Mouse (Mus musculus) C2C12 (cell line): Measurements from ENCODE around the gene Trappc6a. TPM values are rescaled to one million over a fixed set of nuclear protein-coding genes. Genes with fewer than 3 reads are reported as not detected.

Source experiments
- H3K27me3 ChIP-seq: one replicate; pipeline ENCODE4 v1.6.1; 2011; ENCODE audit not compliant: control insufficient read depth, insufficient read depth, insufficient read length
- H3K36me3 ChIP-seq: one replicate; pipeline ENCODE4 v1.6.1; 2011; ENCODE audit not compliant: control insufficient read depth, insufficient read depth
- H3K4me3 ChIP-seq: one replicate; pipeline ENCODE4 v1.5.1; 2011; ENCODE audit warnings: mild to moderate bottlenecking, control low read depth; ENCODE audit not compliant: poor library complexity, insufficient read depth, severe bottlenecking
- H3K79me2 ChIP-seq: one replicate; pipeline ENCODE4 v1.6.1; 2011; ENCODE audit not compliant: control insufficient read depth, insufficient read depth
- H3K79me3 ChIP-seq: one replicate; pipeline ENCODE4 v1.6.1; 2011; ENCODE audit warnings: low read depth, control low read depth
- H3ac ChIP-seq: one replicate; pipeline ENCODE3; 2011; ENCODE audit warnings: low read depth; ENCODE audit not compliant: control insufficient read depth, insufficient read length
- CEBPB ChIP-seq: IDR thresholded peaks from one replicate; pipeline ENCODE4 v1.6.1; 2011; ENCODE audit warnings: low read depth, mild to moderate bottlenecking, control low read depth, moderate library complexity
- CTCF ChIP-seq: IDR thresholded peaks from one replicate; pipeline ENCODE4 v1.5.1; 2011; ENCODE audit not compliant: control insufficient read depth, insufficient read depth, insufficient read length
- FOSL1 ChIP-seq: IDR thresholded peaks from one replicate; pipeline ENCODE4 v1.8.0; 2011; ENCODE audit warnings: mild to moderate bottlenecking, low read length; ENCODE audit not compliant: poor library complexity, insufficient read depth, severe bottlenecking
- MAX ChIP-seq: IDR thresholded peaks from one replicate; pipeline ENCODE4 v1.6.1; 2011; ENCODE audit warnings: mild to moderate bottlenecking, control low read depth
- MYOD1 ChIP-seq: IDR thresholded peaks from one replicate; pipeline ENCODE4 v1.6.1; 2011; ENCODE audit warnings: low read depth; ENCODE audit not compliant: control insufficient read depth, insufficient read length
- MYOG ChIP-seq: IDR thresholded peaks from one replicate; pipeline ENCODE4 v1.6.1; 2011; ENCODE audit not compliant: control insufficient read depth, insufficient read length; ENCODE audit errors: extremely low read depth
- USF1 ChIP-seq: IDR thresholded peaks from one replicate; pipeline ENCODE4 v1.6.1; 2011; ENCODE audit warnings: low read depth, mild to moderate bottlenecking, control low read depth, moderate library complexity
- polyA plus RNA-seq: library from polyadenylated mRNA; unstranded; fragments of >200 nt; fragmentation: generic; extraction: Trizol; gene quantifications from one replicate; pipeline ENCODE4 v1.2.1, GENCODE M21; 2012; ENCODE audit warnings: missing spikeins

Trappc6a gene
- polyA plus RNA-seq, 1 experiment, result 23.2 TPM

- TF ChIP-seq USF1 (no peak), FOSL1 (no peak), MAX (no peak)
- Histone ChIP-seq H3ac (no peak overlapping the region), H3K4me3 (no peak overlapping the region), H3K36me3 (peaks cover 4% of the 10 kb centered on the region), H3K79me2 (peaks cover 76% of the 10 kb centered on the region), H3K79me3 (peaks cover 63% of the 10 kb centered on the region), H3K27me3 (no peaks in the 10 kb centered on the region)
Observed at GRCm38 (mm10) chr7:19558965-19559364, 50.8 kb downstream of the Trappc6a start.

DNA sequence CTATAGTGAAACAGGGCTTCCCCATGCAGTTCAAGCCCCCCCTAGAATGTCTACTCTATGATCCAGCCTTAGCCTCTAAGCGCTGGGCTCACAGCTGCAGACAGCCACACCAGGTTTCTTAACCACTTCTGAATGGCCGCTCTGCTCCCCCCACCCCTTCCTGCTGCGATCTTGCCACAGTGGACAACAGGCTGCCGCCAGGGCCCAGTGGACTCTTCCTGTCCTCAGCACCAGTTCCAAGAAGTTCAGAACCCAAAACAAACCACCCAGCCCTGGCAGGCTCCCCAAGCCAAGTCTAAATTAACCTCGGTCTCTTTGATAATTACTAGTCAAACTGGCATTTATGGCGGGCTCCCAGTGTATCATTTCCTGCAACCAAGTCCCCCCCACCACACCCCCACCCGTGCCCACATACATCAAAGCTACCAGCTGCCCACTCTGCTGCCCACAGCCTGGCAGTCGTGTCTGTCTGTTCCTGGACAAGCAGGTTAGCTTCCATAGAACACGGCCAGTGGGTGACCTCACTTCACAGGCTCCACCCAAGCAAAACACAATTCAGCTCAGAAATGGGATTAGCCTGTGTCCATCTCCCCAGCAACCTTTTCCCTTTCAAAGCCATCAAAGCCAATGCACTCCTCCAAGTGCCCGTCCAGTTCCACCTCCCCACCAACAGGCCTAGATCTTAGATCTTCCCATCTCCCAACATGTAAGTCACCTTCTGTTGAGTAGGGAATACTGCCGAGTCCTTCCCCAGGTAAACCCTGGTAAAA lies 52.5 kb downstream of the Trappc6a start:
- H3K27me3 ChIP-seq, result no peaks in the 10 kb centered on the region
- H3ac ChIP-seq, result peak overlapping the region; percentile 93
- H3K79me2 ChIP-seq, result peaks cover 63% of the 10 kb centered on the region
- H3K4me3 ChIP-seq, result peak overlapping the region; percentile 83
- TF ChIP-seq MAX (no peak), USF1 (no peak), MYOG (no peak)
- peaks cover 15% of the 10 kb centered on the region for H3K36me3 ChIP-seq
- peaks cover 55% of the 10 kb centered on the region for H3K79me3 ChIP-seq

GRCm38 (mm10) chr7:19561431-19561764 lies 53.2 kb downstream of the Trappc6a start:
- H3ac ChIP-seq, result peak overlapping the region; percentile 93
- no peak for TF ChIP-seq MYOD1
- TF ChIP-seq FOSL1, result no peak
- TF ChIP-seq MAX, result no peak
- TF ChIP-seq MYOG, result no peak
- TF ChIP-seq USF1, result no peak
- no peaks in the 10 kb centered on the region for H3K27me3 ChIP-seq
- H3K36me3 ChIP-seq, result peaks cover 15% of the 10 kb centered on the region
- peaks cover 52% of the 10 kb centered on the region for H3K79me3 ChIP-seq
- H3K4me3 ChIP-seq, result peak overlapping the region; percentile 83
- H3K79me2 ChIP-seq, result peaks cover 56% of the 10 kb centered on the region

GRCm38 (mm10) chr7:19561765-19562642 lies 53.8 kb downstream of the Trappc6a start:
- peak overlapping the region; percentile 93 for H3ac ChIP-seq
- H3K79me3 ChIP-seq, result peaks cover 46% of the 10 kb centered on the region
- H3K79me2 ChIP-seq, result peaks cover 50% of the 10 kb centered on the region
- peak overlapping the region; percentile 83 for H3K4me3 ChIP-seq
- TF ChIP-seq MYOD1 (no peak), MAX (no peak), USF1 (no peak), MYOG (no peak), CTCF (no peak), FOSL1 (no peak), CEBPB (no peak)
- peaks cover 15% of the 10 kb centered on the region for H3K36me3 ChIP-seq
- H3K27me3 ChIP-seq, result no peaks in the 10 kb centered on the region

DNA sequence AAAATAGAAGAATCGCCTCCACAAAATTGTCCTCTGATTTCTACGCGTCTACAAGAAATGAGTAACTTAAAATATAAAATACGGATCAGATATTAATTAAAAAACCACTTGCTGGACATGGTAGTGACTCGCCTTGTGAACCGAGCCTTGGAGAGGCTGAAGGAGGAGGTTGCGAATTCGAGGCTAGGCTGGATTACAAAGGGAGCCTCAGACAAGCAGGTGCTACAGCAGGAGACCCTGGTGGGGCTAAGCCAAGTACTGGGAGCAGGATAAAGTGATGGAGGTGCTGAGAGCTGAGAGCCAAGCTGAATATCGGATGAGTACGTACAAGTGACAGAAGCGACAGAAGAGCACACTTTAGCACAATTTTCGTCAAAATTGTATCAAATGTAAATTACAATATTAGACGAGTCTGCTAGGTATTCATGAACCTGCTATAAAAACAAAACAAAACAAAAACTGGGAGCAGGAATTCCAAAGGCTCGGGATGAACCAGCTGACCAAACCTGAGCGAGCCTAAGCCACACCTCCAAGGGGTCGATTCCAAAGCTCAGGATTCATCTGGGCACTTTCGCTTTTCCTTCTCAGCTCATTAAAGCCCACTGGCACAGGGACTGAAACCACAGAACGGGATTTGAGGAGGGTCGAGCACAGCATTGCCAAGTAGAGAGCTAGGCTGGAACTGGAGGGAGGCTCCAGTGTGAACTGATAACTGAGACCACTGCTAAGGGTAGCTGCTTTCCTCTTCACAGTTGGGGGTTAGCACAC lies 54.6 kb downstream of the Trappc6a start, which contains the start of gene Ppp1r37:
TSS of gene Ppp1r37 (minus strand) at position 434 of the 768 bp plus-strand sequence.
- peaks cover 41% of the 10 kb centered on the region for H3K79me3 ChIP-seq
- H3K36me3 ChIP-seq, result peaks cover 15% of the 10 kb centered on the region
- H3K27me3 ChIP-seq, result no peaks in the 10 kb centered on the region
- TF ChIP-seq CTCF (no peak), MYOG (no peak), USF1 (no peak), MAX (no peak), FOSL1 (no peak), CEBPB (no peak), MYOD1 (no peak)
- H3ac ChIP-seq, result peak within 1 kb of the TSS; percentile 93
- peaks cover 42% of the 10 kb centered on the region for H3K79me2 ChIP-seq
- H3K4me3 ChIP-seq, result peak within 1 kb of the TSS; percentile 83
